Mouse (Mus musculus) heart, postnatal 0 days (tissue): ENCODE results near the gene Pgp.

Experiments used
- CTCF ChIP-seq: IDR thresholded peaks from 2 replicates; pipeline ENCODE4 v1.5.1; 2016; ENCODE audit warnings: antibody characterized with exemption, control low read depth, low read depth
- EP300 ChIP-seq: IDR thresholded peaks from 2 replicates; pipeline ENCODE4 v1.6.1; 2016; ENCODE audit warnings: antibody characterized with exemption, low read depth

GRCm38 (mm10) chr17:24469336-24469909 lies 769 bp upstream of the Pgp start:
- TF ChIP-seq EP300, result no peak
- TF ChIP-seq CTCF, result no peak
